Mouse (Mus musculus) neural tube, embryonic 14.5 days (tissue): Measurements from ENCODE around the gene Hnrnpr. TPM values are rescaled to one million over a fixed set of nuclear protein-coding genes. Genes with fewer than 3 reads are reported as not detected.

Source experiments
- ATAC-seq: fragments of 200-750 bp; cut with Nextera tagmentation; 2 replicates; pipeline ENCODE4 v1.8.0; 2017; ENCODE audit warnings: low read depth, mild to moderate bottlenecking, moderate TSS enrichment, moderate library complexity
- H3K27ac ChIP-seq: fragments of 300-500 bp; sonication (generic); 2 replicates; pipeline ENCODE4 v1.5.1; 2014; ENCODE audit warnings: low read depth, mild to moderate bottlenecking, control low read depth, low read length, moderate library complexity, mixed read lengths
- H3K27me3 ChIP-seq: fragments of 300-500 bp; sonication (generic); 2 replicates; pipeline ENCODE4 v1.6.1; 2014; ENCODE audit warnings: low read length; ENCODE audit not compliant: control insufficient read depth, insufficient read depth
- H3K36me3 ChIP-seq: fragments of 300-500 bp; sonication (generic); 2 replicates; pipeline ENCODE4 v1.6.1; 2014; ENCODE audit warnings: low read length, mixed read lengths; ENCODE audit not compliant: control insufficient read depth, insufficient read depth
- H3K4me1 ChIP-seq: fragments of 300-500 bp; sonication (generic); 2 replicates; pipeline ENCODE4 v1.6.1; 2014; ENCODE audit warnings: low read length; ENCODE audit not compliant: control insufficient read depth, insufficient read depth
- H3K4me2 ChIP-seq: fragments of 300-500 bp; sonication (generic); 2 replicates; pipeline ENCODE4 v1.6.1; 2014; ENCODE audit warnings: mild to moderate bottlenecking, low read depth, low read length, control low read depth
- H3K4me3 ChIP-seq: fragments of 300-500 bp; sonication (generic); 2 replicates; pipeline ENCODE4 v1.5.1; 2014; ENCODE audit warnings: low read depth, low read length, control low read depth, mixed read lengths
- H3K9ac ChIP-seq: fragments of 300-500 bp; sonication (generic); replicated peaks from 2 replicates; pipeline ENCODE4 v1.6.1; 2014; ENCODE audit warnings: low read depth, mild to moderate bottlenecking, control low read depth, low read length, mixed read lengths
- H3K9me3 ChIP-seq: fragments of 300-500 bp; sonication (generic); 2 replicates; pipeline ENCODE4 v1.6.1; 2016; ENCODE audit warnings: low read length; ENCODE audit not compliant: control insufficient read depth
- WGBS: fragments of 180-500 bp; shearing (Covaris S2); extraction: QIAGEN DNeasy Blood & Tissue Kit; methylation state at CpG from one replicate; pipeline ENCODE4 v1.1.7; 2014; 5-methylcytosine and 5-hydroxymethylcytosine counted together
- polyA plus RNA-seq: library from polyadenylated mRNA; unstranded; fragments of >200 nt; fragmentation: Nextera tagmentation; extraction: Ambion mirVana; gene quantifications from 2 replicates; pipeline ENCODE4 v1.2.1, GENCODE M21; 2014

The Hnrnpr gene
- polyA plus RNA-seq, 1 experiment from 2014 or later, result 167 TPM

DNA sequence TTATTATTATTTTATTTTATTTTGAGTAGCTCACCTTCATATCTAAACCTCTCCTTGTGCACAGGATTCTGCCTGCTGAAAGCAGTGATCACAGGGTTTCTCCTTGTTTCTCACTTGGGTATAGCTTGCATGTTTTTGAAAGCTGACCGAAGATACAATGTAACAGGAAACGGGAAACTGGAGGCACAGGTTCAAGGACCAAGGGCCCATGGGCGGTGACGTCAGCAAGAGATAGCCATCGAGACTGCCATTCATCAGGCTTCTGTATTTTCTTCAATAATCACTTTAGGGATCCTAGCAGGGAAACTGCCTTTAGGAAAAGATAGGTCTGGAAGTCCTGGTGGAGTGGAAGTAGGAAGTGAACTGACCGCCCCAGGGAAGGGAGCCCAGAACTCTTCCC, 19.1 kb upstream of the Hnrnpr start:
- H3K27ac ChIP-seq, result no peak overlapping the region
- WGBS, result 89% methylated on average over 6 of the region's 6 CpGs
- H3K9ac ChIP-seq, result no peak overlapping the region
- no peaks in the 10 kb centered on the region for H3K9me3 ChIP-seq
- H3K27me3 ChIP-seq, result peaks cover 7% of the 10 kb centered on the region
- peaks cover 57% of the 10 kb centered on the region for H3K36me3 ChIP-seq
- H3K4me3 ChIP-seq, result no peak overlapping the region
- peaks cover 8% of the 10 kb centered on the region for H3K4me1 ChIP-seq
- no peak overlapping the region for H3K4me2 ChIP-seq
- ATAC-seq, result no peak

DNA sequence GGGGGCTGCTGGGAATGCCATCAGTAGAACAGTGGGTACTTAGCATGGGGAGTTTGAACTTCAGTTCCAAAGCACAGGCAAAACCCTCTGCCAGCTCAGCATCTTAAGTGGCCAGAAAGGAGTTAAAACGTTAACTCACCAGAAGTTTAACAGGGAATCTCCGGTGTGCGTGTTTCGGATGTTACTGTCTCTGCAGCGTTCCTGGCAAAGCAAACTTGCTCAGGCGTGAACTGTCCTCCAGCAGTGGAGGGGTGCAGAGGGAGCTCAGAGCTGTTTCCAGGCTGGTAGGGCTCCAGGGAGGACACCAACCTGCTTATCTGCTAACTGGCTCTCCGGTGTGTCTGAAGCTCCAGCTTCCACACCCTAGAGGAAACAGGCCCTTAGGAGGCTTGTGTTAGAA, 14.8 kb upstream of the Hnrnpr start:
- Histone ChIP-seq H3K4me1 (no peaks in the 10 kb centered on the region), H3K36me3 (peaks cover 28% of the 10 kb centered on the region; the same call in 1 of the 2 replicates), H3K4me2 (no peak overlapping the region), H3K9me3 (no peaks in the 10 kb centered on the region), H3K9ac (no peak overlapping the region), H3K27me3 (no peaks in the 10 kb centered on the region), H3K27ac (no peak overlapping the region), H3K4me3 (no peak overlapping the region)
- WGBS, result 81% methylated on average over 7 of the region's 7 CpGs
- no peak for ATAC-seq

DNA sequence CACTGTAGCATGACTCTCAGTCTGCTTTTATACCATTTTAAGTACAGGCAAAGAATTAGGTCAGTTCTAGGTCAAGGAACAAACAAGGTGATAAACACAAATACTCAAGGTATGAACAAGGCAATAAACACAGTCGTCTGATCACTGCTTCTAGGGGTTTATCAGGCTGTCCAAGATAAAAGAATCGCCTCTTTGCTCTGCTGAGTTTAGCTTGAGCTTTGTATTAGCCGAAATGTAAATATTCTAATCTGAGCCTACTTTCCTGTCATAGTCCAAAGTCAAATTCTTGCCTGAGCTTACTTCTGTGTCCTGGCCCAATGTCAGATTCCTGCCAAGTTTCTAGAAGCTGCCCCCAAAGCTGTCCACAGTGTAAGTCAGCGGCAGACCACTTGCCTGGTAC, 8.3 kb upstream of the Hnrnpr start:
- Histone ChIP-seq H3K36me3 (no peaks in the 10 kb centered on the region), H3K27me3 (no peaks in the 10 kb centered on the region), H3K27ac (no peak overlapping the region), H3K9me3 (no peaks in the 10 kb centered on the region), H3K4me2 (no peak overlapping the region), H3K9ac (no peak overlapping the region), H3K4me1 (no peaks in the 10 kb centered on the region), H3K4me3 (no peak overlapping the region)
- 82% methylated on average over 4 of the region's 4 CpGs for WGBS
- ATAC-seq, result no peak

DNA sequence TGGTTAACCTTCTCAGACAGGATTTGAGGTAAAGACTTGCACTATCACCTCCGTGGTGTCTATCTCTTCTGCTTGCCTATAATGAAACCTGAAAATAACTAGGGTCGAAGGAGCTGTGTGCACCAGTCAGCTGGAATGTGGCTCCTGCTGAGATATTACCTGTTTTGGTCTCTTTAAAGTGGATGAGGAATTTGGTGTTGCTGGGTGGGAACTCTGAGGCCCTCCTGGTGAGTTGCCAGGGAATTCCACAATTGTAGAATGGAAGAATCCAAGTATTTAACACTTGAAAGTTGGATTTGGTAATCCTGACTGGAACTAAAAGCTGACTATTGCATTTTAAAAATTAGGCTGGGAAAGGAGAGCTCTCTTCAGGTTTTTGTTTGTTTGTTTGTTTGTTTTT, 6.6 kb upstream of the Hnrnpr start:
- WGBS, result 49% methylated on average over 2 of the region's 2 CpGs

DNA sequence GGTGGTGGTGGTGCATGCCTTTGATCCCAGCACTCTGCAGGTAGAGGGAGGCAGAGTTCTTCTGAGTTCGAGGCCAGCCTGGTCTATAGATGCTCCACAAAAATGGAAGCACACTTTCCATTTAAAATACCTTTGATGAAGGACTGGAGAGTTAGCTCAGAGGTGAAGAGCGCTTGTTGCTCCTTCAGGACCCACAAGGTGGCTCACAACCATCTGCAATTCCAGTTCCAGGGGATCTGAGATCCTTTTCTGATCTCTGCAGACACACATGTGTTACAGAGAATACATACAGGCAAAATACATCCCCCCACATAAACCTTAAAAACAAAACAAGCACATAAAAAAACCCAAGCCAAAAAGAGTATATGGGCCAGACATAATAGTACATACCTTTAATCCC, 2.4 kb upstream of the Hnrnpr start:
- no peak overlapping the region for H3K4me2 ChIP-seq

More for the DNA sequence above, 6.6 kb upstream of the Hnrnpr start:
- Histone ChIP-seq H3K9me3 (no peaks in the 10 kb centered on the region), H3K27ac (no peak overlapping the region), H3K27me3 (no peaks in the 10 kb centered on the region), H3K36me3 (no peaks in the 10 kb centered on the region), H3K9ac (no peak overlapping the region), H3K4me2 (no peak overlapping the region), H3K4me1 (no peaks in the 10 kb centered on the region), H3K4me3 (no peak overlapping the region)
- no peak for ATAC-seq

DNA sequence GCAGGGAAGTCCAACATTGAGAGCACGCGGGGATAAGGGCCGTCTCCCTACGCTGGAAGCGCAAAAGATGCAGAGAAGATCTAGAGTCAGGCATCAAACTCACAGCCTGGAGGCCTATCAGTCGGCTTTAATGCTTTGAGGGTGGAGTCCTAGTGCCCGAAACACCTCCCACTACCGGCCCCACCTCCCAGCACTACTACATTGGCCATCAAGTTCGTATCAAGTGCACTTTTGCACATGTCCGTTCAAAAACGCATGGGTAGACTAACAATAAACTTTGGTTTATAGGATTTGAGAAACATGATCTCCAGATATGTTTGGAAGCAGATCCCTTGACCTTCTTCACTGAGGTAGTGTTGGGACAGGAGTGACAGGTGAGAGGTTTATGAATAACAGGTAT, 962 bp upstream of the Hnrnpr start:
- Histone ChIP-seq H3K9ac (peak overlapping the region; percentile 99), H3K4me2 (peak overlapping the region; percentile 71), H3K4me3 (peak overlapping the region; percentile 100), H3K27me3 (no peaks in the 10 kb centered on the region), H3K9me3 (no peaks in the 10 kb centered on the region), H3K27ac (peak overlapping the region; percentile 92), H3K36me3 (no peaks in the 10 kb centered on the region), H3K4me1 (peaks cover 23% of the 10 kb centered on the region)
- WGBS, result 8% methylated on average over 11 of the region's 11 CpGs
- ATAC-seq, result no peak

More for the DNA sequence above, 2.4 kb upstream of the Hnrnpr start:
- Histone ChIP-seq H3K4me1 (peaks cover 15% of the 10 kb centered on the region), H3K27me3 (no peaks in the 10 kb centered on the region), H3K27ac (no peak overlapping the region), H3K36me3 (no peaks in the 10 kb centered on the region), H3K4me3 (no peak overlapping the region), H3K9me3 (no peaks in the 10 kb centered on the region), H3K9ac (no peak overlapping the region)
- ATAC-seq, result no peak
- WGBS, result 60% methylated on average over 2 of the region's 2 CpGs

DNA sequence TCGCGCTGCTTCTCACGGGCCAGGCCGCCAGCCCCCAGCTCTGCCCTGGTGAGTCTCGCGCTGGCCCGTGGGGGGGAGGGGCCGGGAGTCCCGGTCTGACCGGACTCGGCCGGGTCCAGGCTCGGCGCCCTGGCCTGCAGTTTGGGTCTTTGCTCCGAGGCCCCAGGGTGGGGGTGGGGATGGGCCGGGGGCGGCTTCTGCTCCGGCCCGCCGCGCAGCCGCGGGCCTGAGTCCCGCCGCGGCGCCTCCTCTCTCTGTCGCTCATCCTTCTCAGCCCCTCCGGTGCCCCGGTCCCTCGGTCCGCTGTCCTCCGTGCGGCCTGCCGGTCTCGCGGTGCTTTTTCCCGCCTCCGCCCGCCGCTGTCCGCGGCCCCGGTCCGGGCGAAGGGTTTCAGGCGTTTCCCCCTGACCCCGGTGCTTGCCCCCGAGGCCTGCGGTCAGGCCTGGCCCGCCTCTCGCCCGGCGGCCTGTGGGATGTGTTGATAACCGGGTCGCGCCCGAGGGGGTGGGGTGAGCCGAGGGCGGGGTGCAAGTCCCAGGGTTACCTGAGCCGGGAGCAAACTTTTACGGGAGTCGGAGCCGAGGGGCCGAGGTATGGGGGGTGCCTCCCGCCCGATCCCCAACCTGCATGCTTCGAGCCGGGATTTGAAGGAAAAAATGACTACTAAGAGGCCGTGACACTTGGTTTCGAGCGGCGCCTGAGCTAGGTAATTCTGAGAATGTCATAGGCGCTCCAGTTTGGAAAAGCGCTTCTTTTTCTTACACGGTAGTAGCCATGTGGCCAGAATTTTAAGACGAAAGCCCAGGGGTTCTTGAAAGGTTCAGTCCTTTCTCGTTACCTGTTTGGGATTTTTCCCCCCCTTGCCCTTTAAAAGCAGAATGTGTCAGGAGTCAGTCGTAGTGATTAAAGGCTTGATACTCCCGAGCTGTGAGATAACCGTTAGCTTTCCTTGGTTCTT, 579 bp downstream of the Hnrnpr start:
- peak overlapping the region; percentile 100 for H3K4me3 ChIP-seq
- peaks cover 26% of the 10 kb centered on the region for H3K4me1 ChIP-seq
- no peaks in the 10 kb centered on the region for H3K36me3 ChIP-seq
- peak; percentile 7 for ATAC-seq
- peak overlapping the region; percentile 98 for H3K27ac ChIP-seq
- no peaks in the 10 kb centered on the region for H3K9me3 ChIP-seq
- peak overlapping the region; percentile 93 for H3K4me2 ChIP-seq
- H3K9ac ChIP-seq, result peak overlapping the region; percentile 99
- WGBS, result under 1% methylated on average over 63 of the region's 81 CpGs
- no peaks in the 10 kb centered on the region for H3K27me3 ChIP-seq

DNA sequence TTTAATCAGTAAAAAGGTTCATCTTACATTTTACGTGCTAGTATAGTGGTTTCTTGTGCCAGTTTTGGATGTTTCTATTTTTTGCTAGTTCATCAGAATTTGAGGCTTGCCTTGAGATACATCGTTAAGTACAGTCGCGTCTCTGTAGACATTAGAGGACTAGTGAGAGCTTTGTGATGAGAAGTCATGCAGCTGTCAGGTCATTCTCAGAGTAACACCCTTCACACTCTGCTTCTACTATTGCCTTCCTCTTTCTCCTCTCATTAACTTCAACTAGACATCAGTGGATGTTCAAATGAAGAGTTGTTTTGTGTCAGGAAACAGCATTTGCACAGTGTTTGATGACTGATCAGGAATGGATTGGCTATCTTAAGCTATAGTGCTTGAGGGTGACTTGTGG, 1.9 kb downstream of the Hnrnpr start:
- Histone ChIP-seq H3K4me1 (peaks cover 26% of the 10 kb centered on the region), H3K4me3 (peak overlapping the region; percentile 100), H3K9me3 (no peaks in the 10 kb centered on the region), H3K36me3 (peaks cover 10% of the 10 kb centered on the region), H3K4me2 (peak overlapping the region; percentile 93), H3K27me3 (no peaks in the 10 kb centered on the region), H3K9ac (no peak overlapping the region), H3K27ac (no peak overlapping the region)
- WGBS, result 28% methylated on average over 4 of the region's 4 CpGs
- no peak for ATAC-seq

DNA sequence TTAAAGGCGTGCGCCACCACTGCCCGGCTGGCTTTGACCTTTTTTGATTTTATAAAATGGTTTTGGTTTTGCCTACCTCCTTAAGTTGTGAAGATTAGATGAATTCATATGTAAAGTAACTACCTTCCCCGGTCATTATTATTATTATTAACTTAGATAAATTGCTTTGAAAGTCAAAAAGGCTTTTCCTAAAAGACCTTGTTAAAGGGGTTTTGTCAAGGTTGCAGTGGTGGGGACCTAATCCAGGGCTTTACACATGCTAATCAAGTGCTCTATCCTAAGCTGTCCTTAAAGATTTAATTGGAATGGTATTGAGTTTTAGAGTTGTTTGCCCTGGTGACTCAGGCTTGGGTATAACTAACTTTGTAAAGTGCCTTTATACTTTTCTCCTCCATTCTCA, 6.9 kb downstream of the Hnrnpr start:
- 82% methylated on average over 4 of the region's 4 CpGs for WGBS
- H3K4me2 ChIP-seq, result no peak overlapping the region
- no peak overlapping the region for H3K4me3 ChIP-seq
- H3K36me3 ChIP-seq, result peaks cover 45% of the 10 kb centered on the region
- ATAC-seq, result no peak
- no peaks in the 10 kb centered on the region for H3K9me3 ChIP-seq
- no peak overlapping the region for H3K9ac ChIP-seq
- H3K27ac ChIP-seq, result no peak overlapping the region
- no peaks in the 10 kb centered on the region for H3K27me3 ChIP-seq
- peaks cover 15% of the 10 kb centered on the region for H3K4me1 ChIP-seq
